Mouse (Mus musculus) limb, embryonic 15.5 days (tissue): ENCODE data around the gene Sh3bp2. TPM values are rescaled to one million over a fixed set of nuclear protein-coding genes. Genes with fewer than 3 reads are reported as not detected.
"Not testable (repeated sequence)": the region's sequence is repeated elsewhere in the genome, so short reads cannot be mapped to it uniquely, and the experiment has no call there.

Experiments
- ATAC-seq: fragments of 200-750 bp; cut with Nextera tagmentation; 2 replicates; pipeline ENCODE4 v1.8.0; 2017; ENCODE audit warnings: low read depth, moderate TSS enrichment; ENCODE audit not compliant: insufficient number of reproducible peaks, low FRiP score, low TSS enrichment
- H3K27ac ChIP-seq: fragments of 300-500 bp; sonication (generic); 2 replicates; pipeline ENCODE4 v1.5.1; 2015; ENCODE audit warnings: moderate library complexity, mild to moderate bottlenecking, inconsistent platforms
- H3K27me3 ChIP-seq: fragments of 300-500 bp; sonication (generic); 2 replicates; pipeline ENCODE4 v1.6.1; 2015; ENCODE audit warnings: inconsistent platforms
- H3K36me3 ChIP-seq: fragments of 300-500 bp; sonication (generic); 2 replicates; pipeline ENCODE4 v1.6.1; 2015; ENCODE audit warnings: inconsistent platforms
- H3K4me1 ChIP-seq: fragments of 300-500 bp; sonication (generic); 2 replicates; pipeline ENCODE4 v1.6.1; 2015; ENCODE audit warnings: inconsistent platforms
- H3K4me2 ChIP-seq: fragments of 300-500 bp; sonication (generic); 2 replicates; pipeline ENCODE4 v1.6.1; 2015; ENCODE audit warnings: mild to moderate bottlenecking, inconsistent platforms
- H3K4me3 ChIP-seq: fragments of 300-500 bp; sonication (generic); 2 replicates; pipeline ENCODE4 v1.5.1; 2015; ENCODE audit warnings: mild to moderate bottlenecking, inconsistent platforms
- H3K9ac ChIP-seq: fragments of 300-500 bp; sonication (generic); 2 replicates; pipeline ENCODE4 v1.6.1; 2015; ENCODE audit warnings: inconsistent platforms
- H3K9me3 ChIP-seq: fragments of 300-500 bp; sonication (generic); 2 replicates; pipeline ENCODE4 v1.6.1; 2016; ENCODE audit warnings: inconsistent platforms
- WGBS: fragments of 180-500 bp; shearing (Covaris S2); methylation state at CpG from one replicate; pipeline ENCODE4 v1.1.7; 2015; 5-methylcytosine and 5-hydroxymethylcytosine counted together
- polyA plus RNA-seq: library from polyadenylated mRNA; unstranded; fragments of >200 nt; fragmentation: Nextera tagmentation; extraction: Ambion mirVana; gene quantifications from 2 replicates; pipeline ENCODE4 v1.2.1, GENCODE M21; 2015

Gene Sh3bp2
- polyA plus RNA-seq, 1 experiment from 2014 or later = 10.0 TPM

DNA sequence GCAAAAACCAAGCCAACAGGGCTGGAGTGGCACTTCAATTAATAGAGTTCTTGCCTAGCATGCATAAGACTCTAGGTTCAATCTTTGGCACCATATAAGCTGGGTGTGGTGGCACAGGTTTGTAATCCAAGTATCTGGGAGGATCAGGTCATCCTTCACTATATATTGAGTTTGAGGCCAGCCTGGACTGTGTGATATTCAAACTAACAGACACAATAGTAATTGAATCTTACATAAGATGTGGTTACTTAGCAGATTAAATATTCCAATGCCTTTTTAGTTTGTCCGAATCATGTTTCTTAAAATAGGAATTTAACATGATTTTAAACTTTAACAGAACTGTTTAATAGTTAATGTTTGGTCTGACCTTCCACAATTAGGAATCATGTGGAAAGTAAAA, 50.6 kb downstream of the Sh3bp2 start:
- H3K27me3 ChIP-seq = no peaks in the 10 kb centered on the region
- WGBS = 83% methylated on average over 1 of the region's 1 CpGs
- no peak overlapping the region for H3K4me3 ChIP-seq
- no peaks in the 10 kb centered on the region for H3K9me3 ChIP-seq
- no peak overlapping the region for H3K4me2 ChIP-seq
- H3K36me3 ChIP-seq = peaks cover 4% of the 10 kb centered on the region; the same call in 1 of the 2 replicates
- H3K9ac ChIP-seq = no peak overlapping the region
- H3K27ac ChIP-seq = no peak overlapping the region
- H3K4me1 ChIP-seq = peaks cover 16% of the 10 kb centered on the region
- ATAC-seq = no peak

DNA sequence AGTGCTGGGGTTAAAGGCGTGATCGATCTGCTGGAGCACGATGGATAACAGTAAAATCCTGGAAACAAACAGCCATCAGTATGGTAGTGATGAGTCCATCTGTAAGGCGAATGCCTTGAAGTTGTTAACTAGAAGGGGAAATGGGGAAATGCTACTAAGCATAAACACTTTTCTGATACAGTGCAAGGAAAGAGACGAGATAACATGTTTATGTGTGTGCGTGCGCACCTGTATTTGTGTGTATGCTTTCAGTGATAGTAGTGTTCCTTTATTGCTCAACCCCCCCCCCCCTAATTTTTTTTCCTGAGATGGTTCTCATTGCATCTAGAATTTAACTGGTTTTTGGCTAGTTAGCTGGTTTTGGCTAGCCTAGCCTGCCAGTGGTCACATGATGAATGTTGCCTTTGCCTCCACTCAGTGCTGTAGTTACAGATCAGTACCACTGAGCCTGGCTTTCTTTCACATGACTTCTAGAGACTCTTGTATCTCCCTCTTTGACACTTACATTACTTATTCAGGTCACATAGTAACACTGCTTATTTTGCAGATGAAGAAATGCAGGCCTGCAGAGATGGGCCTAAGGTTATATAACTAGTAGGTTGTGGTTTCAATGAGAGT, 52.5 kb downstream of the Sh3bp2 start:
- no peak for ATAC-seq
- Histone ChIP-seq H3K9me3 (no peaks in the 10 kb centered on the region), H3K27me3 (no peaks in the 10 kb centered on the region), H3K36me3 (peaks cover 4% of the 10 kb centered on the region; the same call in 1 of the 2 replicates), H3K27ac (no peak overlapping the region), H3K4me3 (no peak overlapping the region), H3K4me2 (no peak overlapping the region), H3K9ac (no peak overlapping the region), H3K4me1 (peaks cover 10% of the 10 kb centered on the region)
- 96% methylated on average over 7 of the region's 7 CpGs for WGBS

DNA sequence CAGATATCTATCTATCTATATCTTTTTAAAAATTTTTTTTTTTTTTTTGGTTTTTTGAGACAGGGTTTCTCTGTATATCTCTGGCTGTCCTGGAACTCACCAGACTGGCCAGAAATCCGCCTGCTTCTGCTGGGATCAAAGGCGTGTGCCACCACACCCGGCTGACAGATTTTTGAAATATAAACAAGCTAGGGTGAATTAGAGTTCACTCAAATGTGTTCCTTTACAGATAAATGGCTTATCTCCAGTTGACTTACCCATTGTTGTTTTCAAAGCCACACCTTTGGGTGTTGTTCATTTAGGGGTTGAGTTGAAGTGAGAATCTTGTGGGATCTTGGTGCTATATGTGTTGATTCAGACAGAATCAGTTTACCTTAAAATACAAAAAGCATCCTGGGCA, 53.7 kb downstream of the Sh3bp2 start:
- peaks cover 10% of the 10 kb centered on the region for H3K4me1 ChIP-seq
- H3K27me3 ChIP-seq = no peaks in the 10 kb centered on the region
- H3K9me3 ChIP-seq = no peaks in the 10 kb centered on the region
- no peak overlapping the region for H3K4me2 ChIP-seq
- no peak overlapping the region for H3K4me3 ChIP-seq
- WGBS = 84% methylated on average over 3 of the region's 3 CpGs
- H3K36me3 ChIP-seq = peaks cover 10% of the 10 kb centered on the region; the same call in 1 of the 2 replicates
- no peak for ATAC-seq
- no peak overlapping the region for H3K9ac ChIP-seq
- H3K27ac ChIP-seq = no peak overlapping the region

DNA sequence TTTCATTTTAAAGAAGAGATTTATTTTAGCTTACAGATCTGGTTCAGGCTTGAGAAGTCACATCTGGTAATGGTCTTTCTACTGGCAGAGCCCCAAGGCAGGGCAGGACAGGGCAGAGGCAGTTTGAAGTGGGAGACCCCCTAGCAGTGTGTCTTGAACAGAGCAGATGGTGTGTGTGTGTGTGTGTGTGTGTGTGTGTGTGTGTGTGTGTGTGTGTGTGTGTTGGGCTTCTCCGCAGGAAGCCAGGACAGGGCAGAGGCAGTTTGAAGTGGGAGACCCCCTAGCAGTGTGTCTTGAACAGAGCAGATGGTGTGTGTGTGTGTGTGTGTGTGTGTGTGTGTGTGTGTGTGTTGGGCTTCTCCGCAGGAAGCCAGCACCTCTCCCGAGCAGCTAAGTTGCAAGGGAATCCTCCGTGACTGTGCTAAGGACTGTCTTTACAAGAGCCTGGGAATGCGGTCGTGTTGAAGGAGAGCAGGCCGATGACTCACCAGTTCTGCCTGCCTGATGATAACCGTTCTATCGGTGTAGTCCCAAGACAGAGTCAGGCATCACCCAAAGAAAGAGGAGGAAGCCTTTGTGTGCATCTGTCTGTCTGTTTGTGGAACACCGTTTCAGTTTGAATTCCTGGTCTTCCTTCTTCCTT, 56.2 kb downstream of the Sh3bp2 start:
- peak; percentile 74 for ATAC-seq
- H3K27ac ChIP-seq = peak overlapping the region; percentile 43; the same call in 1 of the 2 replicates
- H3K9me3 ChIP-seq, H3K4me1 ChIP-seq, H3K4me3 ChIP-seq, H3K4me2 ChIP-seq, H3K36me3 ChIP-seq, H3K9ac ChIP-seq, H3K27me3 ChIP-seq: not testable (repeated sequence)
- 26% methylated on average over 9 of the region's 10 CpGs for WGBS

DNA sequence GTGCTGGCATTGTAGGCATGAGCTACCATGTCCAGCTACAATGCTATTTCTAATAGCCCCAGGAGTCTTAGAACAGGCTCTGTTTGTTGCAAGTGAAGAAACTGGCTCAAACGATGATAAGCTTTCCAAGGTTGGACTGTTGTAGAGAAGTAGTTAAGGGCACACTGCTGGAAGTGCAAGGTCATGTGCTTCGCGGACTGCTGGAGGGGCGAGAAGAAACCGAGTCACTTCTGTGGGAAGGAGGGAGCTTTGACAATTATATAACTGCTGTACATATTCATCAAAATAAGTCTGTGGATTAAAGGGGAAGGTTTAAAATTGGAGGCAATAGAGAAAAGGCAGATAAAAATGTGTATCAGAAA, 56.7 kb downstream of the Sh3bp2 start:
- H3K4me3 ChIP-seq = no peak overlapping the region
- peaks cover 10% of the 10 kb centered on the region; the same call in 1 of the 2 replicates for H3K36me3 ChIP-seq
- H3K4me1 ChIP-seq = no peaks in the 10 kb centered on the region; the same call in 1 of the 2 replicates
- H3K27ac ChIP-seq = peak overlapping the region; percentile 43; the same call in 1 of the 2 replicates
- H3K27me3 ChIP-seq = no peaks in the 10 kb centered on the region
- H3K9me3 ChIP-seq = no peaks in the 10 kb centered on the region
- no peak overlapping the region for H3K4me2 ChIP-seq
- 76% methylated on average over 5 of the region's 5 CpGs for WGBS
- H3K9ac ChIP-seq = no peak overlapping the region
- ATAC-seq = no peak

DNA sequence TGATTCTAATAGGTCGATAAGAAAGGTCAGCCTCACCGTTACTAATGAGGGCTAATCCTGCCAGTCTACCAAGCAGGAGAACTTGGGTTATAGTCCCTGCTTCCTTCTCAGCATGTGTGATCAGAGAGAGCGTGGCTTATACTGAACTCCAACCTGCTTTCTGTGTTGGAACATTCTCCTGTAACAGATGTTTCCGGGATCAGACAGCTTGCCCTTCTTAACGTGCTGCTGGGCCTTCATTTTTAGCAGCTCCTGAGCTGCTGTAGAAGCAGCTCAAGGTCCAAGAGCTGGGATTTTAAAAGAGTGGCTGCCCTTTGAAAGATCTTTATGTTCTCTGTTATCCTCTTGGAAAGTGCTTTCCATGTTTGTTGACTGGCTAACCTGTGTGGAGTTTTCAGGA, 59.6 kb downstream of the Sh3bp2 start:
- Histone ChIP-seq H3K9me3 (no peaks in the 10 kb centered on the region), H3K4me1 (peaks cover 4% of the 10 kb centered on the region), H3K36me3 (0 out of 2 replicates have a peak, but pooled peaks cover 5% of the 10 kb centered on the region), H3K27ac (no peak overlapping the region), H3K4me2 (no peak overlapping the region), H3K27me3 (no peaks in the 10 kb centered on the region), H3K9ac (no peak overlapping the region), H3K4me3 (no peak overlapping the region)
- 72% methylated on average over 5 of the region's 5 CpGs for WGBS
- no peak for ATAC-seq

DNA sequence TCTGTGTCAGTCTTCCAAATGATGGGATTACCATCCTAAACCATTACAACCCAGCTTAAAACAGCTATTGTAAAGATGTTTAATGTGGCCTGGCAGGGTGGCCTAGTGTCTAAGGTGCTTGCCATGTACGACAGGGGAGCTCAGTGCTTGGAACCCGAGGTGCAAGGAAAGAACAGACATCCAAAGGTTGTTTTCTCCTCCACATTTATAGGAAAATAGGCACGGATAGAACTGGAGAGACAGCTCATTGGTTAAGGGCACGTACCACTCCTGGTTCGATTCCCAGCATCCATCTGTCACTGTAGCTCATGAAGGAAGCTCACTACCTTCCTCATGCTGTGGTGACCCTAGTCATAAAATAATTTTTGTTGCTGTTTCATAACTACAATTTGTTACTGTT, 62.2 kb downstream of the Sh3bp2 start:
- Histone ChIP-seq H3K27me3 (no peaks in the 10 kb centered on the region), H3K4me1 (peaks cover 6% of the 10 kb centered on the region), H3K27ac (no peak overlapping the region), H3K9ac (no peak overlapping the region), H3K4me3 (no peak overlapping the region), H3K4me2 (no peak overlapping the region), H3K9me3 (no peaks in the 10 kb centered on the region), H3K36me3 (0 out of 2 replicates have a peak, but pooled peaks cover 5% of the 10 kb centered on the region)
- 89% methylated on average over 5 of the region's 5 CpGs for WGBS
- no peak for ATAC-seq

DNA sequence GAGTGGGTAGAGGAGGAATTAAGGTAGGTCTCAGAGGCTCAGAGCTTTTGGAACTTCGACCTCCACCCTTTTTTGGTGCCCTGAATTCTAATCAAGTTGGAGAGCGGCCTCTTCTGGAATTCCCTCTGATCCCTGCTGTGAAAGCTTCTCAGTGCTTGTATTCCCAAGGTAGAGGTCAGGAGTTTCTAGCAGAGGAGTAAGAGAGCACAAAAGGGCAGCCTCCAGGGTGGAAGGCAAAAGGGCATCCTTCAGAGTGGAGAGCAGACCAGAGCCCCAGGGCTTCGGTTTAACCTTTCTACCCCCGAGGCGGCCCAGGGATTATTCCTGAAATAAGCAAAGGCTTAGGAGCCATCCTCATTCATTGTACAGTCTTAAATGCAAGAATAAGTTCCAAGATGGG, 64.4 kb downstream of the Sh3bp2 start:
- Histone ChIP-seq H3K9ac (0 out of 2 replicates have a peak overlapping the region, but pooled peaks have one; percentile 14), H3K4me1 (peaks cover 6% of the 10 kb centered on the region), H3K4me3 (no peak overlapping the region), H3K4me2 (no peak overlapping the region), H3K27ac (no peak overlapping the region), H3K36me3 (peaks cover 6% of the 10 kb centered on the region), H3K27me3 (no peaks in the 10 kb centered on the region), H3K9me3 (no peaks in the 10 kb centered on the region)
- 42% methylated on average over 5 of the region's 5 CpGs for WGBS
- ATAC-seq = no peak

DNA sequence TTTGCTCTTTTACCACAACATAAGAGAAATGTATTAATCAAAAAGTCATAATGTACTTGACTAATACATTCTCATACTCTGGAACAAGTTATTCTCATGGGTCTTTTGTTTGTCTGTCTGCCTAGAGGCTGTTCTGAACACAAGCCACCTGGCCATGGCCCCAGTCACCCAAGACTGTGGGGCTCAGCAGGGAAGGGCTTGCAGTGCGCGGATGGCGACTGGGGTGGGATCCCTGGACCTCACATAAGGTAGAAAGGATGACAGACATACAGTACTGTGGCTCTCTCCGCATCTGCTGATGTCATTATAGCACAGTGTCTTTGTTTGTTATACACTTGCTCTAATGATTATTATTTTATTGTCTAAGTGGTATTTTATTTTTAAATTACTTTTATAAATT, 65.1 kb downstream of the Sh3bp2 start:
- Histone ChIP-seq H3K9ac (no peak overlapping the region), H3K9me3 (no peaks in the 10 kb centered on the region), H3K4me2 (no peak overlapping the region), H3K36me3 (peaks cover 6% of the 10 kb centered on the region), H3K4me1 (peaks cover 6% of the 10 kb centered on the region), H3K4me3 (no peak overlapping the region), H3K27me3 (no peaks in the 10 kb centered on the region), H3K27ac (no peak overlapping the region)
- WGBS = 78% methylated on average over 4 of the region's 4 CpGs
- ATAC-seq = no peak

DNA sequence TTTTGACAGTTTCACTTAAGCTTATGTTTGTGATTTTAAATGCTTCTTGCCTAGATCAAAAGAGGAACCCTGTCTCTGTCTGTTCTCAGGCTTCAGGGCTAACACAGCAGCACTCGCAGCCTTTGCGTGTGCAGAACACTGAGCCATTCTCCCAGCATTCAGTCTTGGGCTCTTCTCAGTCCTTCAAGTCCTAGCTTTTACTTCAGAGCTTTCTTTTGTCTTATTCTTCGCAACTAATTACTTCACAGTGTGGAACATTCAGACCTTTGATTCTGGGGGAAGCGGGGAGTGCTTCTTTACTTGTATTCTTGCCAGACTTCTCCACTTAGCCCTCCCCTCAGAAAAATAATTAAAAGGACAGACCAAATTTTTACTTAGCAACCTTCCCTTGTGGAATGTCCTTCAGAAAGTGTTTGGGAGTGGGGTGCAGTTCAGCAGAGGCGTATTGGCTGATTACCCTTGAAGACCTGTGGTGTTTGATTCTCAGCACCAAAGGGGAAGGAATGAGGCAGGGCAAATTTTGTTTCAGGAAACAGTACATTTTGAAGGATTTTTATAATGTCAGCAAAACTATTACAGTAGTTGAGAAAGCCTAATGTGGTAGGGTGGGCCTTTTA, 65.9 kb downstream of the Sh3bp2 start:
- peaks cover 6% of the 10 kb centered on the region for H3K4me1 ChIP-seq
- H3K9ac ChIP-seq = no peak overlapping the region
- H3K36me3 ChIP-seq = peaks cover 6% of the 10 kb centered on the region
- H3K27ac ChIP-seq = no peak overlapping the region
- no peak overlapping the region for H3K4me2 ChIP-seq
- H3K4me3 ChIP-seq = no peak overlapping the region
- ATAC-seq = no peak
- no peaks in the 10 kb centered on the region for H3K27me3 ChIP-seq
- no peaks in the 10 kb centered on the region for H3K9me3 ChIP-seq
- 76% methylated on average over 5 of the region's 5 CpGs for WGBS

DNA sequence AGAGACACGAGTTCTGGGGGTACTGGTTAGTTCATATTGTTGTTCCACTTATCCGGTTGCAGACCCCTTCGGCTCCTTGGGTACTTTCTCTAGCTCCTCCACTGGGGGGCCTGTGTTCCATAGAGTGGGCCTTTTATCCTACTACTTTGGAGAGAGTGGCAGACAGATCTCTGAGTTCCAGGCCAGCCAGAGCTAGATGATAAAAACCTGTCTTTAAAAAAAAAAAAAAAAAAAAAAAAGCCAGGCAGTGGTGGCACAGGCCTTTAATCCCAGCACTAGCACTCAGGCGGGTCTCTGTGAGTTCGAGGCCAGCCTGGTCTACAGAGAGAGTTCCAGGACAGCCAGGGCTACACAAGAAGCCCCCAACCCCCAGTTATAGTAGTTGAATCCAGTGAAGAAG, 66.6 kb downstream of the Sh3bp2 start:
- not testable (repeated sequence) for H3K4me1 ChIP-seq, ATAC-seq, H3K4me3 ChIP-seq, H3K36me3 ChIP-seq, H3K27me3 ChIP-seq, H3K9ac ChIP-seq, H3K27ac ChIP-seq, H3K9me3 ChIP-seq, H3K4me2 ChIP-seq
- 90% methylated on average over 5 of the region's 5 CpGs for WGBS

DNA sequence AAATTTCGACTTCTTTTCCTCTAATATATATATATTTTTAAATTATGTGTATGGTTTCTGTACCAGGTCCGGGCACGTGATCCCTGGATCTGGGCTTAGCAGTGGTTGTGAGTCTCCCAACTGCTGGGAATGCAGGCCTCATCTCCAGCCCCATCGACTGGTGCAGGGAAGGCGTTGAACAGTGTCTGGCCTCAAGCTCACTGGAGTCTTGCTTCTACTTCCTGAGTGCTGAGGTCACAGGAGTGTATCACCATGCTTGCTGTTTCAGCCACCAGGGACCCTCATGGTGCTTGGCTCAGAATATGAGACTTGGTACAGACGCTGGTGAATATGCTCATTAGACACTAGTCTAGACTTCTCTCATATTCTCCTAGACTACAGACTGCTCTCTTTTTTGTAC, 67.0 kb downstream of the Sh3bp2 start:
- Histone ChIP-seq H3K4me1 (peaks cover 6% of the 10 kb centered on the region), H3K9ac (no peak overlapping the region), H3K36me3 (peaks cover 8% of the 10 kb centered on the region), H3K9me3 (no peaks in the 10 kb centered on the region), H3K27me3 (no peaks in the 10 kb centered on the region), H3K27ac (no peak overlapping the region), H3K4me3 (no peak overlapping the region), H3K4me2 (no peak overlapping the region)
- no peak for ATAC-seq
- 92% methylated on average over 6 of the region's 6 CpGs for WGBS
